Mouse (Mus musculus) embryonic fibroblast, embryonic 13.5 days (primary cell): ENCODE measurements around the gene Ppp1r12b.

Experiments
- CTCF ChIP-seq: IDR thresholded peaks from 2 replicates; pipeline ENCODE4 v1.5.1; 2011; ENCODE audit warnings: mild to moderate bottlenecking, control low read depth, low read length, moderate library complexity, borderline replicate concordance; ENCODE audit not compliant: insufficient read depth
- POLR2A ChIP-seq: IDR thresholded peaks from 2 replicates; pipeline ENCODE4 v1.6.1; 2011; ENCODE audit warnings: low read depth, mild to moderate bottlenecking, control low read depth, low read length, moderate library complexity

- TF ChIP-seq POLR2A (no peak), CTCF (no peak)
Observed at GRCm38 (mm10) chr1:134796076-134796475, 159.7 kb downstream of the Ppp1r12b start.
